Mouse (Mus musculus): ENCODE data around the gene Cyth2.

GRCm38 (mm10) chr7:45842950-45843744 is 28.8 kb upstream of the Cyth2 start:
- TF ChIP-seq GATA1 (IDR thresholded peaks at IDR 0.05; ENCODE audit: low read length) (no peak), TAL1 (IDR thresholded peaks at IDR 0.05; ENCODE audit: low read length) (no peak)
